8 mouse cellular contexts compared by ENCODE assay signal in the genomic region with DNA sequence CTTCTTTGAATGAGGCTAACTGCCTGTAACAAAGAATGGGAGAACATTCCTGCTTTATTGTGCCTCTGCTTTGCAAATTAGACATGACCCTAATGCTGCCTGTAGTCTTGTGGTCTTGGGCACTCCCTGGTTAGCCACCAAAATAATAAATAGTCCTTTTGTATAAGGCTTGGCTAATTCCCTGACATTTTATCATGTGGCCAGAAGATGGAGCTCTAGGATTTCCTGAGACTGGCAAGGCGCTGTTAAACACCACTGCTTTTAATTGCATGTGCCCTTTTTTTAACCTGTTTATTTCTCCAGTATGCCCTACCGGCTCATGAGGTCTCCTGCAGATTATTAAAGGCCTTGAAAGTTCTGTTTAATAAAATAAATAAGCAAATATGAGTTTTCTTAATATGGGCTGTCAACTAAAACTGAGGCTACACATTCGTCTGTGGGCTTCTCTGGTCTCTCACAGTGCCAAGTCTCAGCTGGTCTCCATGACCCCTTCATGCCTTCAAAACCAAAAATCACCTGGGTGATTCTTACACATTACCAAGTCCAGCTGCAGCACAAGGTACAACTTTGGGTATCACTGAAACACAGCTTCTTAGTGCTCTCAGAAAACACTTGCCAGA. TPM values are rescaled to one million over a fixed set of nuclear protein-coding genes. Genes with fewer than 3 reads are reported as not detected.
A peak's percentile ranks its signal among the peaks of the same experiment; 100 is the strongest.
DNase-seq lines count a peak whose midpoint lies in the region; ATAC-seq and TF ChIP-seq lines count a peak whose summit lies in the region.

No protein-coding gene starts in this region.

- no peaks in the 10 kb centered on the region for H3K4me1 ChIP-seq in embryonic facial prominence, embryonic 11.5 days (ENCODE audit: control insufficient read depth, insufficient read depth, low read length)
- no peaks in the 10 kb centered on the region for H3K4me1 ChIP-seq in stomach, postnatal 0 days (replicated peaks; ENCODE audit: control insufficient read depth, insufficient read depth)

- H3K4me3 ChIP-seq in embryonic facial prominence, embryonic 11.5 days (ENCODE audit: low read depth, low read length) = no peak overlapping the region
- no peak overlapping the region for H3K4me3 ChIP-seq in stomach, postnatal 0 days (ENCODE audit: low read depth, low read length)

- H3K27me3 ChIP-seq in embryonic facial prominence, embryonic 11.5 days (ENCODE audit: control insufficient read depth, insufficient read depth, low read length) = no peaks in the 10 kb centered on the region
- H3K27me3 ChIP-seq in stomach, postnatal 0 days (ENCODE audit: control insufficient read depth, insufficient read depth, low read length) = no peaks in the 10 kb centered on the region

- WGBS in embryonic facial prominence, embryonic 11.5 days = 23% methylated on average over 3 of the region's 3 CpGs
- WGBS in stomach, postnatal 0 days = 30% methylated on average over 3 of the region's 3 CpGs

- DNase-seq in adrenal gland, adult 8-10 months = peak; percentile 4
- DNase-seq in adrenal gland, postnatal 4 days (ENCODE audit: low spot score in 2 of 2) = no peak
- DNase-seq in thymus, postnatal 0 days (ENCODE audit: low spot score) = peak; percentile 18
- no peak for DNase-seq in thymus, adult 18-20 months
- DNase-seq in embryonic facial prominence, embryonic 11.5 days (ENCODE audit: low spot score) = peak; percentile 76
- DNase-seq in lung, postnatal 25 days (ENCODE audit: low spot score) = peak; percentile 14
- DNase-seq in stomach, postnatal 0 days (ENCODE audit: low spot score) = peak; percentile 14

- H3K9me3 ChIP-seq in embryonic facial prominence, embryonic 11.5 days (replicated peaks; ENCODE audit: control insufficient read depth, low read length) = no peaks in the 10 kb centered on the region
- no peaks in the 10 kb centered on the region for H3K9me3 ChIP-seq in stomach, postnatal 0 days (ENCODE audit: control insufficient read depth, low read length)

- H3K4me2 ChIP-seq in embryonic facial prominence, embryonic 11.5 days (ENCODE audit: low read depth, low read length) = no peak overlapping the region
- no peak overlapping the region for H3K4me2 ChIP-seq in stomach, postnatal 0 days (replicated peaks; ENCODE audit: low read depth)

- ATAC-seq in embryonic facial prominence, embryonic 11.5 days (replicated peaks; ENCODE audit: insufficient number of reproducible peaks, low FRiP score, low TSS enrichment, low read depth) = no peak; the same call in 1 of the 2 replicates
- peak; percentile 38 for ATAC-seq in inflammation-experienced regulatory T-cells, adult 6 months
- no peak for ATAC-seq in stomach, postnatal 0 days (ENCODE audit: low FRiP score, low TSS enrichment)

- H3K9ac ChIP-seq in embryonic facial prominence, embryonic 11.5 days (replicated peaks; ENCODE audit: low read length) = no peak overlapping the region
- H3K9ac ChIP-seq in stomach, postnatal 0 days (ENCODE audit: low read length) = no peak overlapping the region

- H3K36me3 ChIP-seq in embryonic facial prominence, embryonic 11.5 days (replicated peaks; ENCODE audit: control insufficient read depth, insufficient read depth, low read depth, low read length) = no peaks in the 10 kb centered on the region
- H3K36me3 ChIP-seq in stomach, postnatal 0 days (ENCODE audit: control insufficient read depth, insufficient read depth, low read length) = no peaks in the 10 kb centered on the region

- no peak overlapping the region for H3K27ac ChIP-seq in embryonic facial prominence, embryonic 11.5 days (replicated peaks; ENCODE audit: low read depth, low read length)
- no peak overlapping the region for H3K27ac ChIP-seq in stomach, postnatal 0 days (replicated peaks)

- TF ChIP-seq CTCF in stomach, postnatal 0 days (IDR thresholded peaks at IDR 0.05; ENCODE audit: low read depth) = peak; percentile 81

- TF ChIP-seq EP300 in stomach, postnatal 0 days (optimal IDR thresholded peaks at IDR 0.05) = no peak

RNA-seq across cellular contexts. Expression of gene Golim4, which starts 51.9 kb away (rescaled TPM):
- 100 to 1,000 TPM in 2 of 4 experiments, 10 to 100 TPM in 2; 65.7 to 123 (median 89.4) TPM for total RNA-seq in adrenal gland, adult 8-10 months (2022)
- total RNA-seq in adrenal gland, postnatal 4 days (2021) = 10 to 100 TPM; 89.3 to 99.7 TPM
- 16.6 and 16.9 TPM in 2 replicates for polyA plus RNA-seq in thymus, postnatal 0 days (2015; fragmentation: Nextera tagmentation; extraction: Ambion mirVana)
- 36.3 and 38.8 TPM in 2 replicates for polyA plus RNA-seq in embryonic facial prominence, embryonic 11.5 days (2014; fragmentation: Nextera tagmentation; extraction: Ambion mirVana)
- polyA plus RNA-seq in inflammation-experienced regulatory T-cells, adult 6 months (2017; shearing (Covaris generic)) = 10 to 100 TPM in 2 of 3 experiments, 1 to 10 TPM in 1; 5.2 to 11.0 (median 10.4) TPM
- 40.0 and 40.3 TPM in 2 replicates for polyA plus RNA-seq in stomach, postnatal 0 days (2015; fragmentation: Nextera tagmentation; extraction: Ambion mirVana)

Comparison
In these comparisons a context has a peak if more than half of its experiments do, and no peak if none do; other contexts are left out.
1. DNase-seq: peak in adrenal gland, adult 8-10 months (single experiment), thymus, postnatal 0 days (single experiment), embryonic facial prominence, embryonic 11.5 days (single experiment), lung, postnatal 25 days (single experiment) and stomach, postnatal 0 days (single experiment); none in adrenal gland, postnatal 4 days (0 of 2) and thymus, adult 18-20 months (0 of 2).